Mouse (Mus musculus) myocyte (in vitro differentiated cells): Measurements from ENCODE around the gene Sv2c. TPM values are rescaled to one million over a fixed set of nuclear protein-coding genes. Genes with fewer than 3 reads are reported as not detected.

Experiments
- H3K27me3 ChIP-seq: one replicate; pipeline ENCODE4 v1.6.1; 2011; ENCODE audit not compliant: control insufficient read depth, insufficient read depth, insufficient read length
- H3K36me3 ChIP-seq: one replicate; pipeline ENCODE4 v1.6.1; 2011; ENCODE audit not compliant: control insufficient read depth, insufficient read depth
- H3K4me2 ChIP-seq: one replicate; pipeline ENCODE4 v1.6.1; 2011; ENCODE audit warnings: low read depth, control low read depth
- H3K4me3 ChIP-seq: one replicate; pipeline ENCODE4 v1.5.1; 2011; ENCODE audit warnings: mild to moderate bottlenecking, control low read depth, moderate library complexity
- H3K79me2 ChIP-seq: one replicate; pipeline ENCODE4 v1.6.1; 2011; ENCODE audit not compliant: control insufficient read depth, insufficient read depth
- H3ac ChIP-seq: one replicate; pipeline ENCODE4 v1.6.1; 2011; ENCODE audit not compliant: control insufficient read depth, insufficient read length
- CEBPB ChIP-seq: IDR thresholded peaks from 2 replicates; pipeline ENCODE4 v1.6.1; 2011; ENCODE audit warnings: mild to moderate bottlenecking, moderate library complexity; ENCODE audit not compliant: poor library complexity, insufficient read depth, severe bottlenecking
- E2F4 ChIP-seq: IDR thresholded peaks from one replicate; pipeline ENCODE4 v1.6.1; 2011; ENCODE audit warnings: mild to moderate bottlenecking, control low read depth, moderate library complexity; ENCODE audit not compliant: insufficient read depth
- MAX ChIP-seq: IDR thresholded peaks from one replicate; pipeline ENCODE4 v1.6.1; 2011; ENCODE audit warnings: low read depth, mild to moderate bottlenecking, control low read depth
- MYOD1 ChIP-seq, 3 experiments: IDR thresholded peaks; one replicate each; pipeline ENCODE4 v1.6.1; 2011; ENCODE audit warnings: control low read depth in 2 of 3, low read depth in 2 of 3, mild to moderate bottlenecking in 2 of 3, moderate library complexity in 1 of 3; ENCODE audit not compliant: insufficient read length in 2 of 3, control insufficient read depth in 1 of 3
- MYOG ChIP-seq, 3 experiments: IDR thresholded peaks; one replicate each; pipeline ENCODE4 v1.6.1; 2011; ENCODE audit warnings: control low read depth in 2 of 3, low read depth in 2 of 3, mild to moderate bottlenecking in 2 of 3; ENCODE audit not compliant: insufficient read length in 2 of 3, control insufficient read depth in 1 of 3, insufficient read depth in 1 of 3
- POLR2A ChIP-seq: IDR thresholded peaks from one replicate; pipeline ENCODE4 v1.6.1; 2011; ENCODE audit warnings: low read depth, mild to moderate bottlenecking, control low read depth, moderate library complexity; ENCODE audit not compliant: insufficient read length
- POLR2AphosphoS2 ChIP-seq: IDR thresholded peaks from one replicate; pipeline ENCODE4 v1.6.1; 2011; ENCODE audit warnings: low read depth, control low read depth; ENCODE audit not compliant: insufficient read length
- REST ChIP-seq: IDR thresholded peaks from one replicate; pipeline ENCODE4 v1.6.1; 2011; ENCODE audit warnings: mild to moderate bottlenecking, control low read depth, moderate library complexity; ENCODE audit not compliant: insufficient read depth, insufficient read length
- SRF ChIP-seq: IDR thresholded peaks from one replicate; pipeline ENCODE4 v1.6.1; 2011; ENCODE audit warnings: low read depth; ENCODE audit not compliant: control insufficient read depth, insufficient read length
- TCF12 ChIP-seq: IDR thresholded peaks from one replicate; pipeline ENCODE4 v1.6.1; 2011; ENCODE audit warnings: mild to moderate bottlenecking, control low read depth; ENCODE audit not compliant: poor library complexity, insufficient read depth, severe bottlenecking
- TCF3 ChIP-seq: IDR thresholded peaks from one replicate; pipeline ENCODE4 v1.6.1; 2011; ENCODE audit warnings: low read depth, control low read depth; ENCODE audit not compliant: insufficient read length
- USF1 ChIP-seq: IDR thresholded peaks from one replicate; pipeline ENCODE4 v1.6.1; 2011; ENCODE audit warnings: low read depth, mild to moderate bottlenecking, control low read depth, moderate library complexity
- polyA plus RNA-seq: library from polyadenylated mRNA; unstranded; fragments of >200 nt; fragmentation: generic; extraction: Trizol; gene quantifications from one replicate; pipeline ENCODE4 v1.2.1, GENCODE M21; 2012; ENCODE audit warnings: missing spikeins

The Sv2c gene
- polyA plus RNA-seq, 1 experiment, result not detected

DNA sequence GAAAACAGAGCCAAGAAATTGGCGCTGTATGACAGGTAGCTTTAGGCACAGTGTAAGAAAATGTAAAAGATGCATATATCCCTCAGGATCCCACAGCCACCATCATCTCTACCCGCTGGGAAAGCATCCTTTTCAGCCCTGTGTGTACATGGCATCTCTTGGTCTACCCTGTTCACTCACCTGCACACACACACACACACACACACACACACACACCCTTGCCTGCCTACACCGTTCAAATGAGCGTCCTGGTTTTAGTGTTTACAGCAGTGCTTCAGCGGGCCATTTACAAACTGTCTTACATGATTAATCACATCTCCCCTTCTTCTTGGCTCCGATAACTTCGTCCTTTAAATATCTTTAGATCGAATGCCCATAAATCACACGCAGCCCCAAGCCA, 123.4 kb downstream of the Sv2c start:
- Histone ChIP-seq H3ac (no peak overlapping the region), H3K4me3 (no peak overlapping the region), H3K79me2 (no peaks in the 10 kb centered on the region), H3K4me2 (no peak overlapping the region), H3K27me3 (no peaks in the 10 kb centered on the region), H3K36me3 (no peaks in the 10 kb centered on the region)
- no peak for TF ChIP-seq SRF
- no peak for TF ChIP-seq MYOD1 (IDR thresholded peaks at IDR 0.05; ENCODE audit: control insufficient read depth in 1 of 3, insufficient read length in 2 of 3, low read depth in 2 of 3)
- TF ChIP-seq CEBPB, result no peak
- TF ChIP-seq USF1, result no peak
- TF ChIP-seq REST, result no peak
- TF ChIP-seq TCF12, result no peak
- TF ChIP-seq TCF3, result no peak
- no peak for TF ChIP-seq MAX

DNA sequence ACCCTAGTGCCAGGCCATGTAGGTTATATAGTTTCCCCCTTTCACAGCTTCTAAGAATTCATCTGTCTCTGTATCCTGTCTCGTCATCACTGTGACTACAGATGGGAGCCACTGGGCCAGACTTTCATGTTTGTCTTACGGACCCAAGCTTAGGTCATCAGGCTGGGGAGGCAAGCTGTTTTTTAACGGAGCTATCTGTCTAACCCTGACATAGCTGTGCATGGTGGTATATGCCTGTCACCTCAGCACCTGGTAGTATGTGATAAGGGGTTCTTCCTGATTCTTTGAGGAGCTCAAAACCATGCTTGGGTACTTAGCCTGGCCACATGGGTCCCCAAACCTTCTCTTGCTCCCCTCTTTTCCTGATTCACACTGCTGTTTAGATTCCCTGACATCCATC, 124.2 kb downstream of the Sv2c start:
- Histone ChIP-seq H3K79me2 (no peaks in the 10 kb centered on the region), H3K4me3 (no peak overlapping the region), H3K4me2 (no peak overlapping the region)

DNA sequence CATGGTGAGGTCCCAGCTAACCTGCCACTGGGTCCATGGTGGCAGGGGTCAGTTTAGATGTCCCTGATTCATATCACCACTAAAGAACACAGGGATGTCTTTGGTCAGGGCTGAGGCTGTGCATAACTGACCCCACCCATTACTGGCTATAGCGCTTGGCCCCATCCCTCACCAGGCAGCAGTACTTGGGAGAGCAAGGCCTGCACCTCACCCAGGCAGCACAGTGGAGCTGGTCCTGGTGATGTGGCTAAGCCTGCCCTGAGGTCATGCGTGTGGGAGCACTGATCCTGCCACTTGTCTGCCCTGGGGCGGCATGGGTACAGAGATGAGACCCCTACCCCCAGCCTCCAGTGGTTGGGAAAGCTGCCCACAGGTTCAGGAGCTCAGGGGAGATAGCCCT, 128.8 kb downstream of the Sv2c start:
- TF ChIP-seq CEBPB (no peak), POLR2A (no peak), MYOD1 (IDR thresholded peaks at IDR 0.05; ENCODE audit: control insufficient read depth in 1 of 3, insufficient read length in 2 of 3, low read depth in 2 of 3) (no peak), POLR2AphosphoS2 (no peak), REST (no peak), TCF3 (no peak), MYOG (IDR thresholded peaks at IDR 0.05; ENCODE audit: control insufficient read depth in 1 of 3, insufficient read depth in 1 of 3, insufficient read length in 2 of 3, low read depth in 2 of 3) (no peak), MAX (no peak), USF1 (no peak), SRF (no peak)
- no peak overlapping the region for H3ac ChIP-seq

More for the DNA sequence above, 124.2 kb downstream of the Sv2c start:
- TF ChIP-seq E2F4 (no peak), MYOG (IDR thresholded peaks at IDR 0.05; ENCODE audit: control insufficient read depth in 1 of 3, insufficient read depth in 1 of 3, insufficient read length in 2 of 3, low read depth in 2 of 3) (no peak), USF1 (no peak), TCF3 (no peak), MAX (no peak), CEBPB (no peak), REST (no peak), POLR2AphosphoS2 (no peak), POLR2A (no peak), MYOD1 (IDR thresholded peaks at IDR 0.05; ENCODE audit: control insufficient read depth in 1 of 3, insufficient read length in 2 of 3, low read depth in 2 of 3) (no peak), TCF12 (no peak), SRF (no peak)
- no peaks in the 10 kb centered on the region for H3K27me3 ChIP-seq
- H3K36me3 ChIP-seq, result no peaks in the 10 kb centered on the region
- no peak overlapping the region for H3ac ChIP-seq

DNA sequence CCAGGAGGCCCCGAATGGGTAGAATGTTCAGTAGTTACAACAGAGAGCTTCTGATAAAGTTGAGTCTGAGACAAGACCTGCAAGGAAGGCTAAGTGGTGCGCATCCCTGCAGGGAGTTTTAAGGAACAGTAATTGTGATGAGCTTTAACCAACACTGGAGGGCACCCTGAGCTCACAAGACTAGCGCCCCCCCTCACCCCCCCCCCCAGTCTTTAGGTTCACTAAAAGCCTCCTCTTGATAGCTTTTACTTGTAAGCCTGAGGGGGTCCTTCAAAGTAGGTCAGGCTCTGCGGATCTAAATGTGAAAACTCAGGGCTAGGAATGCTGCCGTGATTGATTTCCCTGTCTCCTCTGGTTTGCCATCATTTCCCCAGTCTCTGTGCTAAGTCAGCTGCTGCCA, 129.9 kb downstream of the Sv2c start:
- no peak overlapping the region for H3ac ChIP-seq
- H3K79me2 ChIP-seq, result no peaks in the 10 kb centered on the region
- H3K27me3 ChIP-seq, result no peaks in the 10 kb centered on the region
- TF ChIP-seq TCF12 (no peak), POLR2AphosphoS2 (no peak), MYOG (IDR thresholded peaks at IDR 0.05; ENCODE audit: control insufficient read depth in 1 of 3, insufficient read depth in 1 of 3, insufficient read length in 2 of 3, low read depth in 2 of 3) (no peak), USF1 (no peak), CEBPB (no peak), MAX (no peak), TCF3 (no peak), POLR2A (no peak), SRF (no peak), MYOD1 (IDR thresholded peaks at IDR 0.05; ENCODE audit: control insufficient read depth in 1 of 3, insufficient read length in 2 of 3, low read depth in 2 of 3) (no peak), REST (no peak), E2F4 (no peak)
- no peak overlapping the region for H3K4me3 ChIP-seq
- H3K4me2 ChIP-seq, result no peak overlapping the region
- no peaks in the 10 kb centered on the region for H3K36me3 ChIP-seq

More for the DNA sequence above, 128.8 kb downstream of the Sv2c start:
- H3K4me3 ChIP-seq, result no peak overlapping the region
- no peak overlapping the region for H3K4me2 ChIP-seq
- H3K27me3 ChIP-seq, result no peaks in the 10 kb centered on the region
- no peaks in the 10 kb centered on the region for H3K36me3 ChIP-seq
- H3K79me2 ChIP-seq, result no peaks in the 10 kb centered on the region

DNA sequence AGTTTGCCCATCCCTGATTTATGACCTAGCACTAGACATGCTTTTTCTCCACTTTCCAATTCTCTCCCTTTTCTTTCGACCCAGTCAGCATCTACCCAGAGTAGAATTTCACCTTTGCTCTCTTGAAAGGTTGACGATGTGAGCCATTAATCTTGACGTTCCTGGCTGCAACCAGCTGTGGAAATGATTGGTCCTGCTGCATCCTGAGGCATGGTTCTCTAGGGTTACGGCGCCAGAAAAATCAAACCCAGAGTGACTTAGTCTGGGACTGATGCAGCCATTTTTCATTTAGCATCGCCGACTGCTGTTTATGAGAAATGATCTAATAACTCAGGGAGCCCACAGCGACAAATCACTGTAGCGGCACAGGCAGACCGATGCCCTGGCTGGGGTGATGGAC, 133.0 kb downstream of the Sv2c start:
- H3K4me2 ChIP-seq, result no peak overlapping the region
- no peaks in the 10 kb centered on the region for H3K79me2 ChIP-seq
- TF ChIP-seq E2F4 (no peak), REST (no peak), TCF12 (no peak), USF1 (no peak), CEBPB (no peak), MYOG (IDR thresholded peaks at IDR 0.05; ENCODE audit: control insufficient read depth in 1 of 3, insufficient read depth in 1 of 3, insufficient read length in 2 of 3, low read depth in 2 of 3) (no peak), TCF3 (no peak), POLR2A (no peak), MAX (no peak), POLR2AphosphoS2 (no peak), SRF (no peak), MYOD1 (IDR thresholded peaks at IDR 0.05; ENCODE audit: control insufficient read depth in 1 of 3, insufficient read length in 2 of 3, low read depth in 2 of 3) (no peak)
- no peak overlapping the region for H3ac ChIP-seq
- H3K27me3 ChIP-seq, result no peaks in the 10 kb centered on the region
- no peak overlapping the region for H3K4me3 ChIP-seq
- no peaks in the 10 kb centered on the region for H3K36me3 ChIP-seq
